Mouse (Mus musculus): ENCODE results near the gene Aqp1. TPM values are rescaled to one million over a fixed set of nuclear protein-coding genes. Genes with fewer than 3 reads are reported as not detected.

Aqp1 gene
- total RNA-seq, 1 experiment from 2014 or later, result 265 TPM

DNA sequence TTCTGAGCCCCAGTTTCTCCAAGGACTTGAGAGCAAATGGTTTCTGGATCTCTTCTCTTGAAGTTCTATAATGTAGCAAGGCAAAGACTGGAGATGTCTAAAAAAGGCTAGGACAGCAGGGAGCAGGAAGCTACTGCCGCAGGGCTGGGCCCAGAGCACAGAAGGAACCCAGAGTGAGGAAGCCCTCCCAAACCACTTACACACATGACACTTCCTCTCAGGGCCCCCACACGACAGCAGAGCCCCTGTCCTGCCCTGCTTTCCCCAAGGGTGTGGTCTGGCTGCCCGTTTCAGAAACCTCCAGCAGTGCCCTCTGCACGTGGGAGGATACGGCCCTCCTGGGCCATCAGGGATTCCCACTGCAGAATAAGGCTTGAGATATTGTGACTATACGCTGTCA is 4.9 kb upstream of the Aqp1 start:
- DNase-seq, result no peak

GRCm38 (mm10) chr6:55332100-55332772 is 4.0 kb upstream of the Aqp1 start:
- no peak for DNase-seq

DNA sequence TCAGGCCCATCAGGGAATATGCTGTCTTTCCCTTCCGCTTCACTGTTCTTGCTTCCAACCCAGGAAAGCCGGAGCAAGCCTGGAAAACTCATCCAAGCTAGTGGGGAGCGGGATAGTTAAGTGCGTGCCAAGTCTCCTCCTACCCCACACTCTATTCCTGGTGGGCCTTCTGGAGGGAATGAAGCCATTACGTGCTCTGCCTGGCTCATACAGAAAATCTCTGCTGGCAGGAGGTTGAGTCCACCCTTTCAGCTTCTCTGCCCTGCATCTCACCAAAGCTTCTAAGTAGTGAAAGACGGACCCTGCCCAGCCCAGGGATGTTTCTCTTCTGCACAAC is 3.5 kb upstream of the Aqp1 start:
- no peak for DNase-seq

GRCm38 (mm10) chr6:55337242-55337641 is 1.0 kb downstream of the Aqp1 start:
- DNase-seq, result no peak

DNA sequence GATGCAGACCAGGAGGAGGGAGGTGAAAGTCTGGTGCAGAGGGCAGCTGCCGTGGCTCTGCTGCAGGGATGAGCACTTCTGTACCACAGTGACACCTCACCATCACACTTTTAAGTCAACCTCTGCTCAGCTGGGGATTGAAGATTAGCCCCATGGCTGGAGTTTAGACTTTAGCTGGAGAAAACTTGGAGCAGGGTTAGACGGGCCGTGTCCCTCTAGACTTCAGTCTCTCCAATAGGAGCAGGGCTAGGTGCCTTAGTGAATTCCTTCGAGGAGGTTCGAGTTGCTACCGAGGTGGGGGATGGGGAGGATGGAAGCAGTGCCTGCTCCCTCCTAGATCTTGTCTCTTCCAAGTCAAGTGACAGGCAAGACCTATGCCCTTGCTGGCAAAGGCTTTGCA is 1.8 kb downstream of the Aqp1 start:
- no peak for DNase-seq

DNA sequence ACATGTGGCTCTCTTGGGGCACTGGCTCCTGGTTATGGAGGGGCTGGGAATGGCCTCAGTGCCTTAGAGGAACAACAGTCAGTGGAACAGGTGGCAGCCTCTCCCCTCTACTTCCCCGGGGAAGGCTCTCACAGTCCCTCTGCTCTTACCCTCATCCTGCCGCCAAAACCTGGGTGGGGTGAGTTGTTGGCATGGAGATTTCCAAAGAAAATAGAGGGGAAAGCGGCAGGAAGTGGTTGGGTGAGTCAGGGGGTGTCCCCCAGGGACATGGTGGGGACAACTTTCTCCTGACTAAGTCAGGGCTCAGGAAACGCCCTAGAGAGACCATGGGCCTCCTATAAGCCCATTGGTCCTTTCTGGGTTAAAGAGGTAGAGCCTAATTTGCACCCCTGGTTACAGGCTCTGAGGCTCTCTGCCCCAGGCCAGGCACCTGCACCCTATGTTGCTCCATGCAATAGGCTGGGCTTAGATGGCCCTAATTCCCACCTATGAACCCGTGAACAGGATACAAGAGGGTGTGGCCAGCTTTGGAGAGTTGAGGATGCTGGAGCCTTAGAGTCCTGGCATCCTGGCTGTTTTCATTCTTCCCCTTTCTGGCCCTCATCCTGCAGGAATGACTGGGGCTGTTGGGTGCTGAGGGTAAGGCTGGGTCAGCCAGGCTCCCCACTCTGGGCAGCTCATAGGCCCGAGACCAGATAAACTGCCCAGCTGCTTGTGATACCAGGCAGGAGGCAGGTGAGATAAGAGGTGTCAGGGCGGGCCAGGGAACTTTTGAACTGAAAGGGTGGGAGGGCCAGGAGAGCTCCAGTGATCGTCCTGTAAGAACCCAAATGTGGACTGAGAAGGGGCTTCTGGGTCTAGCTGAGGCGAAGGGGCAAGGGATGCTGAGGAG is 2.9 kb downstream of the Aqp1 start:
- no peak for DNase-seq

GRCm38 (mm10) chr6:55341688-55342087 is 5.5 kb downstream of the Aqp1 start:
- DNase-seq, result no peak

GRCm38 (mm10) chr6:55342328-55342727 is 6.1 kb downstream of the Aqp1 start:
- DNase-seq, result no peak

GRCm38 (mm10) chr6:55343446-55343845 is 7.2 kb downstream of the Aqp1 start:
- DNase-seq, result no peak

- no peak for DNase-seq
Observed at GRCm38 (mm10) chr6:55344291-55345016, 8.2 kb downstream of the Aqp1 start.

GRCm38 (mm10) chr6:55345264-55345663 is 9.0 kb downstream of the Aqp1 start:
- DNase-seq, result no peak

DNA sequence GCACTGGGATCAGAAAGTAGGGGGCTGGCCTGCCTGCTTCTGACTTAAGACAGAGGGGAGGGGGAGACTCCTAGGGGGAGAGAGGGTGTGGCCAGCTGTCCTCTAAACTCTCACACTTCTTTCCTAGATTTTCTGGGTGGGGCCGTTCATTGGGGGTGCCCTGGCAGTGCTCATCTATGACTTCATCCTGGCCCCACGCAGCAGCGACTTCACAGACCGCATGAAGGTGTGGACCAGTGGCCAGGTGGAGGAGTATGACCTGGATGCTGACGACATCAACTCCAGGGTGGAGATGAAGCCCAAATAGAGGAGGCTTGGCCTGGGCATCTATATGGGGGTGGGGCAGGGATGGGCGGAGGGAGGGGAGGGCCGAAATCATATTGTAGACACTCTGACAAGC is 10.3 kb downstream of the Aqp1 start:
- DNase-seq, result no peak

DNA sequence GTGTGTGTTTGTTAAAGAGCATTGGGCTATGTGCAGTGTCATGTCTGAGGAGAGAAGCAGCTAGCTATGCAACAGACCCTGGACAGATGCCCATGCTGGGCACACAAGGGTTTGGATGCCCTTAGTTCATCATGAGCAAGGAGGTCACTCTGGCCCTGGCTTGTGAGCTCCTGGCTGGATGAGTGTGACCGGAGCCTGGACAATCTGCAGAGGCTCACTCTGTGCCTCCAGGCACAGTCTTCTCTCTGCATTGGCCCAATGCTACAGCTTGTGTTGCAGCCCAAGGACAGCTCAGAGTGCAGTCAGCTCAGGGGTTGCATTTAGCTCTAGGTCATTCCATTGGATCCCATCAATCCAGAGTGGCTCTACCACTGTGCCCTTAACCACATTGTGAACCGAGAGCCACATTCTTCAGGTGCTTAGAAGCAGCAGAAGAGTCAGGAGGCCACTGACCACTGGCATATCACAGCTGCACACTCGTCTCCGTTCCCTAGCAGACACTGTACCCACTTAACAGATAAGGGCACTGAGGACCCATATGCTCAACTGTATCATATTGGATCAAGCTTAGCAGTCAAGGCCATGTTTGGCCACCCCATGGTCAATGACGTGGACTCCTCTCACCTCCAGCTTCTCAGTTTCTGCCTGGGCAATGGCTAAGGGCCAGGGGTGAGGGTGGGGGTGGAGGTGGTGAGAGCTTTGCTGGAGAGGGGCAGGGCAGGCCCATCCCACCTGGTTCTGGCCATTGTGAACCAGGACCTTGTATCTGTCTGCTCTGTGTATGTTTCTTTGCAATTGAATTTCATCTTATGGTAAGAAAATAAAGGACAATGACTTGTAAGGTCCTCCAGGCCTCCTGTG is 11.7 kb downstream of the Aqp1 start:
- no peak for DNase-seq

- DNase-seq, result no peak
Observed at GRCm38 (mm10) chr6:55349231-55349630, 13.0 kb downstream of the Aqp1 start.

- DNase-seq, result no peak
Observed at GRCm38 (mm10) chr6:55350383-55350952, 14.2 kb downstream of the Aqp1 start.

- DNase-seq, result no peak
Observed at GRCm38 (mm10) chr6:55351712-55352111, 15.5 kb downstream of the Aqp1 start.

DNA sequence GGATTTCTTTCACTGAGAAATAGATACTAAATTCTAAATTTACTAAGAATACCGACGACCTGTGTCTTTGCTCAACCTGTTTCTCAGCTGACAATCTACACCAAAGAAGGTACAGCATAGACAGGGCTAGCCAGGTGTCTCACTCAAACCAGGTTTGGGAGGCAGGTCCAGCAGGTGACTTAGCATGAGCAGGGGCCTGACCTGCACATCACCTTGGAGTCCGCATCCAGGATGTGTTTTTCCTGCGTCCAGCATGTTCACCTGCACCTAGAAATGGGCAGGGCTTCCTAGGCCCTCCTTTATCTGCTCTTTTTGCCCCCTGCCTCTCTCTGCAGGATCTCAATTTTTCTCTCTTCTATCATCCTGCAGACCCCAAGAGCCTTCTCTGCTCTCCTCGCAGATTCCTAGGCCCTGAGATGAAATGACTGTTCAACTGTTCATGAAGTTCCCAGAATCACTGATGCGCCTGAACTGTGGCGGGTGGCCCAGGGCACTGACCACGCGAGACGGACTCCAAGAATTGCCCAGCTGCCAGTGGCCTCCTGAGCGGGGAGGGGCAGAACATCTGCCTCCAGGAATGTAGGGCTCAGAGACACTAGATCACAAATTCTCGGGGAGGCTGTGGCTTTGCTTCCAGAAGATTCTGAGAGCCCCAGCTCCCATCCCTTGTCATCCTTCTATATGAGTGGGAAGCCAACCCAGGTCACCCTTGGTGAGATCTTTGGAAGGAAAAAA is 17.6 kb downstream of the Aqp1 start:
- no peak for DNase-seq

- DNase-seq, result no peak
Observed at GRCm38 (mm10) chr6:55354456-55355117, 18.4 kb downstream of the Aqp1 start.

DNA sequence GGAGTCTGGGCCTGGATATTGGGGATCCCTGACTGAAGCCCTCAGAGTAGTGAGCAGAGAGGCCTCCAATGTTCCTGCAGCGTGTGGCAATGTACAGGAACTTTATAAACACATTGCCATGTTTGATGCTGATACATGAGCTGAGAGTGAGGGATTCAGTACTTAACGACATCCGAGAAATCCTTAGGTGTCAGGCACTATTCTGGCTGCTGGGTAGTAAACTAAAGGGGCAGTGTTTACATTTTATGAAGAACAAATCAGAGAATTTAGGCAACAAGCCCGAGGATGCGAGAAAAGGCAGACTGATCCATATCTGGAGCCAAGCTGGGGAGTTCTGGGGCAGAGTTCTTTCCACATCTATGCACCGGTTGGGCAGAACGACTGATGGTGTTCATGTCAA is 19.3 kb downstream of the Aqp1 start:
- no peak for DNase-seq

GRCm38 (mm10) chr6:55356017-55356703 is 19.9 kb downstream of the Aqp1 start:
- no peak for DNase-seq

Measured in adrenal gland, postnatal 14 days (tissue).